Mouse (Mus musculus): ENCODE results near the gene Defa32.
"Not testable (repeated sequence)": the region's sequence is repeated elsewhere in the genome, so short reads cannot be mapped to it uniquely, and the experiment has no call there.

- TF ChIP-seq CHD2 (IDR thresholded peaks at IDR 0.05; ENCODE audit: low read depth, low read length); ZNF384 (IDR thresholded peaks at IDR 0.05; ENCODE audit: low read depth, low read length); ZC3H11A (IDR thresholded peaks at IDR 0.05; ENCODE audit: borderline replicate concordance, low read depth, low read length); MAFK (IDR thresholded peaks at IDR 0.05; ENCODE audit: insufficient read depth, low read depth, low read length): not testable (repeated sequence)
Observed at GRCm38 (mm10) chr8:21508958-21509357, 19.9 kb upstream of the Defa32 start, which contains the start of gene Defa20.
